In the genomic region with DNA sequence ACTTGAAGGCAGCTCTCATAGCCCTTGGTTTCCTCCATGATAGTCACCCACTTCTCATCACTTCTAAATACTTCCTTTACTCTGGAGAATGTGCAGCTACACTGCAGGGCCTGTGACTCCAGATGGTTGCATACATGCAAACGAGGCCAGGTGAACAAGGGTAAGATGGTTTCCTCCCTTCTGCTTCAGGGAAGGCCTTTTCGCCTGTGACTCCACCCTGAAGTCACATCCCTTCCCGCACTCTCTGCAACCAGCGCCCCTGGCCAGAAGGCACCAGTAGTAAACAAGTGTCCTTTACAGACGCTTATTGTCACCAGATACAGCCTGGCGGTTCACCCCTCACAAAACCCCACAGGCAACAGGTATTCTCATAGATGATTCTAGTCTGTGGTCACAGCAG, we compare ENCODE assay signal across 8 mouse cellular contexts. TPM values are rescaled to one million over a fixed set of nuclear protein-coding genes. Genes with fewer than 3 reads are reported as not detected.
DNase-seq lines count a peak whose midpoint lies in the region; ATAC-seq and TF ChIP-seq lines count a peak whose summit lies in the region.

No protein-coding gene starts in this region.

- no peaks in the 10 kb centered on the region for H3K9me3 ChIP-seq in embryonic facial prominence, embryonic 13.5 days
- H3K9me3 ChIP-seq in intestine, embryonic 14.5 days (ENCODE audit: control insufficient read depth, low read length) = no peaks in the 10 kb centered on the region
- H3K9me3 ChIP-seq in midbrain, embryonic 13.5 days = no peaks in the 10 kb centered on the region

- H3K36me3 ChIP-seq in heart, adult 2 months (ENCODE audit: control insufficient read depth, insufficient read depth, low read length) = peaks cover 5% of the 10 kb centered on the region; the same call in 1 of the 2 replicates
- no peaks in the 10 kb centered on the region for H3K36me3 ChIP-seq in embryonic facial prominence, embryonic 13.5 days
- no peaks in the 10 kb centered on the region for H3K36me3 ChIP-seq in intestine, embryonic 14.5 days (ENCODE audit: control insufficient read depth, insufficient read depth, low read length)
- H3K36me3 ChIP-seq in midbrain, embryonic 13.5 days = no peaks in the 10 kb centered on the region

- intact Hi-C loops in heart, adult 2 months (cut with DNase I) = loop anchor here (5.0 kb wide), 1 partner anchor 57 kb away; no protein-coding TSS in a partner anchor

- peaks cover 30% of the 10 kb centered on the region for H3K4me1 ChIP-seq in heart, adult 2 months (ENCODE audit: control insufficient read depth, insufficient read depth, low read length)
- H3K4me1 ChIP-seq in embryonic facial prominence, embryonic 13.5 days = peaks cover 60% of the 10 kb centered on the region
- peaks cover 22% of the 10 kb centered on the region for H3K4me1 ChIP-seq in intestine, embryonic 14.5 days (replicated peaks; ENCODE audit: control insufficient read depth, insufficient read depth, low read length)
- peaks cover 30% of the 10 kb centered on the region for H3K4me1 ChIP-seq in midbrain, embryonic 13.5 days (replicated peaks)

- no peak for TF ChIP-seq POLR2A in heart, adult 2 months (IDR thresholded peaks at IDR 0.05; ENCODE audit: insufficient read depth, low read depth, low read length)

- H3K4me3 ChIP-seq in heart, adult 2 months = peak overlapping the region; percentile 81
- H3K4me3 ChIP-seq in embryonic facial prominence, embryonic 13.5 days = peak overlapping the region; percentile 60
- peak overlapping the region; percentile 57 for H3K4me3 ChIP-seq in intestine, embryonic 14.5 days (ENCODE audit: low read depth, low read length)
- H3K4me3 ChIP-seq in midbrain, embryonic 13.5 days (replicated peaks) = peak overlapping the region; percentile 52; the same call in 1 of the 2 replicates

- peak overlapping the region; percentile 83 for H3K4me2 ChIP-seq in embryonic facial prominence, embryonic 13.5 days
- H3K4me2 ChIP-seq in intestine, embryonic 14.5 days (ENCODE audit: low read length) = peak overlapping the region; percentile 78
- peak overlapping the region; percentile 89 for H3K4me2 ChIP-seq in midbrain, embryonic 13.5 days (replicated peaks)

- no peak for ATAC-seq in embryonic facial prominence, embryonic 13.5 days (ENCODE audit: insufficient number of reproducible peaks, insufficient read depth, low FRiP score, low TSS enrichment, low read depth)
- no peak for ATAC-seq in intestine, embryonic 14.5 days (replicated peaks; ENCODE audit: low FRiP score, low TSS enrichment, low read depth)
- no peak for ATAC-seq in midbrain, embryonic 13.5 days

- H3K9ac ChIP-seq in heart, adult 2 months (ENCODE audit: low read depth, low read length) = peak overlapping the region; percentile 98
- H3K9ac ChIP-seq in embryonic facial prominence, embryonic 13.5 days = peak overlapping the region; percentile 78
- H3K9ac ChIP-seq in intestine, embryonic 14.5 days (ENCODE audit: low read length) = no peak overlapping the region
- no peak overlapping the region for H3K9ac ChIP-seq in midbrain, embryonic 13.5 days (replicated peaks)

- peak; percentile 40 to 50 for DNase-seq in heart, adult 2 months
- no peak for DNase-seq in heart, adult 9 months (ENCODE audit: low spot score in 2 of 2)
- no peak for DNase-seq in intestine, embryonic 14.5 days (ENCODE audit: low spot score)
- no peak for DNase-seq in cerebellum, adult 11 months
- DNase-seq in left cerebral cortex, adult 8-10 months (ENCODE audit: low spot score in 2 of 2) = no peak
- no peak for DNase-seq in layer of hippocampus, adult 11-12 months (ENCODE audit: low spot score)

- peak overlapping the region; percentile 97 for H3K27ac ChIP-seq in heart, adult 2 months
- no peak overlapping the region for H3K27ac ChIP-seq in embryonic facial prominence, embryonic 13.5 days
- no peak overlapping the region for H3K27ac ChIP-seq in intestine, embryonic 14.5 days (ENCODE audit: low read depth)
- H3K27ac ChIP-seq in midbrain, embryonic 13.5 days = no peak overlapping the region

- no peaks in the 10 kb centered on the region for H3K27me3 ChIP-seq in heart, adult 2 months (ENCODE audit: control insufficient read depth, insufficient read depth, low read length)
- peaks cover 43% of the 10 kb centered on the region for H3K27me3 ChIP-seq in embryonic facial prominence, embryonic 13.5 days
- peaks cover 22% of the 10 kb centered on the region for H3K27me3 ChIP-seq in intestine, embryonic 14.5 days (replicated peaks; ENCODE audit: control insufficient read depth, insufficient read depth, low read length)
- peaks cover 82% of the 10 kb centered on the region for H3K27me3 ChIP-seq in midbrain, embryonic 13.5 days

- WGBS in heart, adult 2 months = 39% methylated on average over 6 of the region's 6 CpGs
- WGBS in embryonic facial prominence, embryonic 13.5 days = 42% methylated on average over 6 of the region's 6 CpGs
- 56% methylated on average over 6 of the region's 6 CpGs for WGBS in intestine, embryonic 14.5 days
- WGBS in midbrain, embryonic 13.5 days = 64% methylated on average over 6 of the region's 6 CpGs

- no peak for TF ChIP-seq EP300 in heart, adult 2 months (IDR thresholded peaks at IDR 0.05; ENCODE audit: insufficient read depth, low read depth, low read length)

- TF ChIP-seq CTCF in heart, adult 2 months (IDR thresholded peaks at IDR 0.05) = no peak

- H3K79me2 ChIP-seq in heart, adult 2 months (replicated peaks; ENCODE audit: control insufficient read depth, insufficient read depth, low read length) = no peaks in the 10 kb centered on the region

RNA-seq across cellular contexts. Expression of a gene that starts 2.9 kb away (rescaled TPM):
- 10 to 100 TPM; 12.9 to 15.4 TPM for total RNA-seq in heart, adult 2 months (2021)
- polyA plus RNA-seq in heart, adult 2 months (2012; rRNA removed) = 12.8 and 13.9 TPM in 2 replicates
- polyA plus RNA-seq in embryonic facial prominence, embryonic 13.5 days (2015; fragmentation: Nextera tagmentation; extraction: Ambion mirVana) = 20.7 and 25.5 TPM in 2 replicates
- 10.7 and 13.6 TPM in 2 replicates for polyA plus RNA-seq in intestine, embryonic 14.5 days (2014; fragmentation: Nextera tagmentation; extraction: Ambion mirVana)
- 7.8 and 8.3 TPM in 2 replicates for polyA plus RNA-seq in midbrain, embryonic 13.5 days (2015; fragmentation: Nextera tagmentation; extraction: Ambion mirVana)
- total RNA-seq in left cerebral cortex, adult 8-10 months (2022) = 1 to 10 TPM; 4.0 to 6.0 (median 4.6) TPM

Comparison
In these comparisons a context has a peak if more than half of its experiments do, and no peak if none do; other contexts are left out.
1. DNase-seq: peak in heart, adult 2 months (2 of 2); none in heart, adult 9 months (0 of 2), intestine, embryonic 14.5 days (single experiment), cerebellum, adult 11 months (single experiment), left cerebral cortex, adult 8-10 months (0 of 2) and layer of hippocampus, adult 11-12 months (single experiment).
2. H3K9ac ChIP-seq: peak in heart, adult 2 months (single experiment) and embryonic facial prominence, embryonic 13.5 days (single experiment); none in intestine, embryonic 14.5 days (single experiment) and midbrain, embryonic 13.5 days (single experiment).
3. Peak in every context shown above with its lines, with median percentiles within 50 percentile points of each other: H3K4me3 ChIP-seq and H3K4me2 ChIP-seq.